Mouse (Mus musculus) erythroblast, embryonic 14.5 days (primary cell): ENCODE data around the gene Agl.

ENCODE experiments used
- GATA1 ChIP-seq: IDR thresholded peaks from 2 replicates; pipeline ENCODE4 v1.6.1; 2012; ENCODE audit warnings: low read length, inconsistent platforms, mixed read lengths
- TAL1 ChIP-seq: IDR thresholded peaks from 3 replicates; pipeline ENCODE4 v1.6.1; 2012; ENCODE audit warnings: low read length, inconsistent platforms, mixed read lengths

- TF ChIP-seq GATA1 (no peak), TAL1 (no peak)
Measured at GRCm38 (mm10) chr3:116710941-116711340, 97.0 kb downstream of the Agl start.
